Mouse (Mus musculus): ENCODE results near the gene Tgfbr3l.

Tgfbr3l gene

DNA sequence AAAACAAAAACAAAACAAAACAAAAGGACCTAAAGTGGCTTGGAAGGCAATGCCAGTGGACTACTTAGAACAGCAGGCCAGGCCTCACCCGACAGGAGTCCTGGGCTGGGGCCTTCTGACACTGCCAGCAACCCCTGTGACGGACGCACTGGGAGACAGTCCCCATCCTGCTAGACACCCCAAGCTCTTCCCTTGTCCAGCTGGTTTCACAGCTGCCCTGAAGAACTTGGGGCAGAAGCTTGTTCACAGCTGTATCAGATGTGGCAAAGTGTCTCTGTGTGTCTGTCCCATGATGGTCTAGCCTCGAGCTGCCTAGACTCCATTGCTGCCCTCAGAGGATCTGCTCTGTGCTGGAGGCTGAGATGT is 11.8 kb downstream of the Tgfbr3l start:
- no peak for DNase-seq (ENCODE audit: inconsistent age in 2 of 2, low spot score in 1 of 2)

DNA sequence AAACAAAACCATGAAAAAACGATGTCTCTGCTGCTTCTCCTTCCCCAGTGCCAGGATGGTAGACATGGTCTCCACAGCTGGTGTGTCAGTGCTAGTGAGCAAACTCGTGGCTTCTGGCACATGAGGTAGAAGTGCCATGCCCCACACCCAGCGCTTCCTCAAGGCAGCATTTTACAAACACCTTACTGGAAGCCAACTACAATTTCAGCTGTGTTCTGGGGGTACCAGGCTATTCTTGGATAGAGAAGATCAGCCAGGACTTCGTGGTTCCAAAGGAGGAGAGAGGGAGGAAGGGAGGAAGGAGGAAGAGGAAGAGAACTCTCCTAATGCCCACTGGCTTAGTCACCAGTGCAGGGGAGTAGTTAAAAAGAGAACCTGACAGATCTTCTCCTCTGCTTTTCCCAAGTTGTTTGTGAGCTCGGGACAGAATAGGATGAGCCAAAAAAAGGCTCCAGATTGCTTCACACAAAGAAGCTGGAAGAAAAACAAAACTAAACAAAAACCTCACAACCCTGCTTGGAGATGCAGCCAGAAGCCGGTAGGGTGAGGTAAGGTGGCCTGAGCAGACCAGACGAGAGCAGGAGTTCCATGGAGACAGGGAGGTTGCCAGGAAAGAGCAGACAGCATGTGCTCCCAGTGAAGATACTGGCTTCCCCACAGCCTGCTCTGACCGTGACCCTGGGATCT is 15.2 kb downstream of the Tgfbr3l start:
- DNase-seq (ENCODE audit: inconsistent age in 2 of 2, low spot score in 1 of 2): no peak

DNA sequence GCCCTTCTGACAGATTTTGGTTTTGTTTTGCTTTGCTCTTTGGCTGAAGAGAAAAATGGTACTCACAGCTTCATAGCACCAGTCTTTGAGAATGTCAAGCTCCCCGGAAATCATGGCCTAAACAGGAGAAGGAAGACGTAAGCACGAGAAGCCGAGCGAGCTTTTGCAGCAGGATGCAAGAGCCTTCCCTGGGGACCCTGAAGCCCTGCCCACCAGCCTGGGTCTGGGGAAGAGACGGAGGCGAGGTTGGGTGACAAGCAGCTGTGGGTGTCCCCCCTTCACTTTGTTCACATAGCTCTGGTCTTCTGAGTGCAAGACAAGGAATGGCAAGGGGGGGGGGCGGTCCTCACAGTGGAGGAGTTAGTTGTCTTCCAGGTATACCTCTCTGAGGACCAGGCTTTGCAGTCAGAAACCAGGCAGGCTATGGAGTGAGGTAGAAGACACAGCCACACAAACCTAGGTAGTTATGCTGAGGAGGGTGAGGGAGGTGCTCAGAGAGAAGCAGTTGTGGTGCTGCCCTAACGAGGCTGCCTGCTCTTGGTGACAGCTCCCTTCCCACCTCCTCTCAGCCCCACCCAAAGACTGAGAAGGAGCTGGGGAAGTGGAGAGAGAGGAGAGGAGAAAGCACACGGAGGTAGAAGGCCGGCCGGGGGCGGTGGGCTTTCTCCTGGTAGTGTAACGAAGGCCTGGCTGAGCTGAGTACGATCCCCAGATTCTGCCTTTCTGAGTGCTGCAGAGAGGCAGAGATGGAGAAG is 17.3 kb downstream of the Tgfbr3l start:
- DNase-seq (ENCODE audit: inconsistent age in 2 of 2, low spot score in 1 of 2): no peak

DNA sequence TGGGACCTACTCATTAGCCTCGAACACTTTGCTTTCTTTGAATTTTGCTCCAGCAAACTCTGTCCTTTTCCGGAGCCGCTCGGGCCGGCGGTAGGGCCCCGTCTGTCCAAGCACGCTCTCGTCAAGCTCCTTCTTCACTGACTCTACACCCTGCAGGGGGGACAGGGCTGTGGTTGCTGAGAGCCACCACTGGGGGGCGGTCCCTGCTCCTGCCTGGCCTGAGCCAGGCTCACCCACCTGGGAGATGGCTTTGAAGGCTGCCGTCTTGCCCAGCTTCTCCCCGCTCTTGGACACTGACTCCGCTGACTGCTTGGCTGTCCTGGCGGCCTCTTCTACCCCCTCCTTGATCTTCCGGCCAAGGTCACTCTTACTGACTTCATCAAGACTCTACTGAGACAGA is 19.6 kb downstream of the Tgfbr3l start:
- peak; percentile 29 to 61 for DNase-seq (ENCODE audit: inconsistent age in 2 of 2, low spot score in 1 of 2)

DNA sequence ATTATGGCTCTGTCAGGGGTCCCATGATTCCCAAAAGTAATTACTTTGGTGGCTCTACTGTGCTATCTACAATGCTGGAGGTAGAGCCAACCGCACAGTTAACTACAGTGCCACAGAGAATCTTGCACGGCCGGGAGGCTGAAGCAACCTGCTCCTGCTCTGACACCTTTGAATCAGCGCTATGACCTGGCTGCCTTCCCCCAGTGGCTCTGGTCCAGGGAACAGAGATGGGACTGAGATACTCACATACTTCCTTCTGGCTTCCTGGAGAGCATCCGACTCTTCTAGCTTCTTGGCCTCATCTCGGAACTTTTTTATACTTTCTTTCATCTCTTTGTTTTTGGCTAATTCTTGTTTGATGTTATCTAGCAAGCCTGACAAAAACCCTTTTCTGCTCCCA is 21.6 kb downstream of the Tgfbr3l start:
- DNase-seq (ENCODE audit: inconsistent age in 2 of 2, low spot score in 1 of 2): no peak

DNA sequence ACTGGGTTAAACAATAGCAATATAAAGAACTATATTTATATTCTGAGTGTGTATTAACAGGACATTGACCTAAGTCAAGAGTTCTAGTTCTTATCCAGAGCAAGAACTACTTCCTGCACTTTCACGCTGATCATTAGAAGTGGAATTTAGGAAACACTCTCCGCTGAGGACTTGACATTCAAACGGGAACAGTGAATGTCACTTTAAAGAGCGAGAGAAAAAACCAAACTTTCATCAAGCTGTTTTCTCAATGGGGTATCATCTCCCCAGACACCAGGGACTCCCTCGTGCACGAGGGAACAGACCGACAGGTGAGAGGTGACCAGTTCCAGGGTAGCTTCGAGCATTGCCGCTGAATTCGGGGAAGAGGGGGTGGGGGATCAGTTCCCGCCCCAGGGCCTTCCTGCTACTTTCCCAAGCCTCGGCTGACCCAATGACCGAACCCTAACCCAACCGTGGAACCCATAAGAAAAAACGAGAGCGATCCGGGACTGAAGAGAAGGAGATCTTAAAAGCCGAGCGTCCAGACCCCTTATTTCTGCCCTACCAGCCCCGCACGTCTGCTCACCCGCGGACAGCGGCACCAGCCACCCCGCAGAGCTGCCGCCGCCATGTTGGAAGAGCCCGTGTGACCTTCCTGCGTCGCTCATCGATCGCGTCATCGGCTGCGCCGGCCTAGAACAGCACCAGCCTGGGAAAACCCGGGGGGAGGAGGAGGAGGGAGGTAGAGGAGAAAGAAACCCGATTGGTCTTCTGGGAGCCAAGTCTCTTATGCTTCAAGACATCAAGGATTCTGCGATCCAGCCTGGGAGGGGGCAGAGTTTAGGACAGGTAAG is 27.5 kb downstream of the Tgfbr3l start, which contains the start of gene Timm44:
Timm44 (minus strand) TSS at position 639 of the 836 bp plus-strand sequence.
- DNase-seq (ENCODE audit: inconsistent age in 2 of 2, low spot score in 1 of 2): peak; percentile 96 to 97

DNA sequence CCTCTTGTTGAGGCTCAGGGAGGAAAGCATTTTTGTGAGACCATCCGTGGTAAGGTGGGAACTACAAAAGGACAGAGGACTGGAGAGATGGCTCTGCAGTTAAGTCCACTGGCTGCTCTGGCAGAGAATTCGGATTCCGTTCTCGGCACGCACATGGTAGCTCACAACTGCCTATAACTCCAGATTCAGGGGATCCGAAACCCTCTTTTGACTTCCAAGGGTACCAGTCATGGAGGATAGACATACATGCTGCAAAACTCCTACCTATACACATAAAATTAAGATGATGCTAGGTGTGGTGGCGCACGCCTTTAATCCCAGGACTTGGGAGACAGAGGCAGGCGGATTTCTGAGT is 28.1 kb downstream of the Tgfbr3l start:
- DNase-seq (ENCODE audit: inconsistent age in 2 of 2, low spot score in 1 of 2): no peak

DNA sequence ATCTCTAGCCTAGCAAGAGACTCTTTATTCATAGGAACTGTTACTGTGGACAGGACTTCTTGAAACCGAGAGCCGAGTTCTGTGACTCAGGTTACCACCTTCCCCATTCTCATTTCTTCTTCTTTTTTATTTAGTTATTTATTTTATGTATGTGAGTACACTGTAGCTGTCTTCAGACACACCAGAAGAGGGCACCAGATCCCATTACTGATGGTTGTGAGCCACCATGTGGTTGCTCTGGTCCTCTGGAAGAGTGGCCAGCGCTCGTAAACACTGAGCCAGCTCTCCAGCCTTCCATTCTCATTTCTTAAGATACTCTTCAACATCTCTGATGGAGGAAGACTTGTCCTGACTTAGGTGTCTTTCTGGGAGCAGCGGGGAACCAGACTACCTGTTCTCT is 44.7 kb downstream of the Tgfbr3l start:
- DNase-seq (ENCODE audit: inconsistent age in 2 of 2, low spot score in 1 of 2): no peak

DNA sequence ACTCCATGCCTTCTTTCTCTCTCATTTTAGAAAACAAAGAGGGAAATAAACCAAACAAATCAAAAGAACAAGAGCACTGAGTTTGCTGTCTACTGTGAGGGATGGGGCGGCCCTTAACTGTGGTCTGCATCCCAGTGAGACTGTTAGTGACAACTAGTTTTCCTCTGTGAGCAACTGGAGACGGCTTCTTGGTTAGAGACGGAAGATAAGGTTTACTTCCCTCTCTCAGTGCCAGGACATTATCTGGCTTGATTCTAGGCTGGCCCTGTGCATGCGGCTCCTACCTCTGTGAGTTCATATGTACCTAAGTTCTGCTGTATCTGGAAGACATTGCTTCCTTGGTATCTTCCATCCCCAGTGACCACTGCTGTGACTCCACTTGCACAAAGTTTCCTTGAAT is 49.8 kb downstream of the Tgfbr3l start:
- no peak for DNase-seq (ENCODE audit: inconsistent age in 2 of 2, low spot score in 1 of 2)
